Mouse (Mus musculus) cerebellum, adult 9-11 months (tissue): ENCODE data around the gene Ropn1l.

Experiments
- DNase-seq: peaks from one replicate; pipeline ENCODE4 v3.0.0; 2022

Gene Ropn1l

GRCm38 (mm10) chr15:31453098-31453916 lies at the start of gene Ropn1l:
Gene Ropn1l, minus strand, starts transcription at chr15:31453737.
- peak; percentile 89 for DNase-seq

GRCm38 (mm10) chr15:31502996-31503395 lies 49.5 kb upstream of the Ropn1l start:
- DNase-seq: no peak

GRCm38 (mm10) chr15:31502313-31502712 lies 48.8 kb upstream of the Ropn1l start:
- peak; percentile 17 for DNase-seq

GRCm38 (mm10) chr15:31494803-31495202 lies 41.3 kb upstream of the Ropn1l start:
- no peak for DNase-seq

GRCm38 (mm10) chr15:31494310-31494709 lies 40.8 kb upstream of the Ropn1l start:
- DNase-seq: no peak

GRCm38 (mm10) chr15:31487407-31487806 lies 33.9 kb upstream of the Ropn1l start:
- DNase-seq: no peak

- no peak for DNase-seq
Observed at GRCm38 (mm10) chr15:31476678-31477077, 23.1 kb upstream of the Ropn1l start.

GRCm38 (mm10) chr15:31472645-31473574 lies 19.4 kb upstream of the Ropn1l start:
- DNase-seq: no peak

- DNase-seq: no peak
Observed at GRCm38 (mm10) chr15:31471529-31471928, 18.0 kb upstream of the Ropn1l start.

- no peak for DNase-seq
Observed at GRCm38 (mm10) chr15:31469497-31469896, 16.0 kb upstream of the Ropn1l start.

- no peak for DNase-seq
Observed at GRCm38 (mm10) chr15:31468806-31469205, 15.3 kb upstream of the Ropn1l start.

- no peak for DNase-seq
Observed at GRCm38 (mm10) chr15:31466749-31467148, 13.2 kb upstream of the Ropn1l start.

- DNase-seq: no peak
Observed at GRCm38 (mm10) chr15:31466295-31466694, 12.8 kb upstream of the Ropn1l start.

- no peak for DNase-seq
Observed at GRCm38 (mm10) chr15:31465806-31466205, 12.3 kb upstream of the Ropn1l start.

- DNase-seq: no peak
Observed at GRCm38 (mm10) chr15:31460571-31460970, 7.0 kb upstream of the Ropn1l start.

GRCm38 (mm10) chr15:31458081-31458480 lies 4.5 kb upstream of the Ropn1l start:
- no peak for DNase-seq

GRCm38 (mm10) chr15:31456381-31456780 lies 2.8 kb upstream of the Ropn1l start:
- DNase-seq: peak; percentile 30

- no peak for DNase-seq
Observed at GRCm38 (mm10) chr15:31454861-31455295, 1.3 kb upstream of the Ropn1l start.

GRCm38 (mm10) chr15:31454096-31454860 lies 741 bp upstream of the Ropn1l start:
- DNase-seq: no peak

GRCm38 (mm10) chr15:31452336-31453097 lies 1.0 kb downstream of the Ropn1l start:
- no peak for DNase-seq

- no peak for DNase-seq
Observed at GRCm38 (mm10) chr15:31449772-31450171, 3.8 kb downstream of the Ropn1l start.

GRCm38 (mm10) chr15:31447121-31447520 lies 6.4 kb downstream of the Ropn1l start:
- peak; percentile 24 for DNase-seq
